Mouse (Mus musculus) common myeloid progenitor, adult 5-6 weeks (primary cell): ENCODE measurements around the gene Afmid. TPM values are rescaled to one million over a fixed set of nuclear protein-coding genes. Genes with fewer than 3 reads are reported as not detected.

Source experiments
- ATAC-seq: replicated peaks from 2 replicates; pipeline ENCODE4 v1.8.0; 2016; ENCODE audit warnings: low read depth, mild to moderate bottlenecking, moderate TSS enrichment, inconsistent platforms; ENCODE audit not compliant: poor library complexity, severe bottlenecking
- total RNA-seq: library from RNA; stranded (forward); fragments of 200-1000, 187-1606 nt; gene quantifications from 2 replicates; pipeline ENCODE4 v1.2.3, GENCODE M21; 2017

Afmid gene
- total RNA-seq, 1 experiment from 2014 or later: 0.27 TPM

DNA sequence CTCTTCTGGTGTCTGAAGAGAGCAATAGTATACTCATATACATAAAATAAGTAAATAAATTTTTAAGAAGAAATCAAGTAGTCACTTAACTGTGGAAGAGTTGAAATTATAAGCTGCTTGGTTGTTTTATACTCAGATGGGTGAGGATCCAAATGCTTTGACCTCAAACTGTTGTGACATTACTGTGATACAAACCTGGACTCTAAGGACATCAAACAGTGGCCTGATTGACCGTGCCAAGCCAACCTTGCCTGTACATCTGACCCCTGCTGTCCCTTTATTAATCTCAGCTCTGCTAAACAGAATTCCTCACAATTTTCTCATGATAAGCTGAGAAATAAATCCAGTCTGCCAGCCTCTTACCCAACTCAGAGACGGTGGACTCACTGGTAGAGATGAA lies 19.9 kb downstream of the Afmid start:
- ATAC-seq: no peak

DNA sequence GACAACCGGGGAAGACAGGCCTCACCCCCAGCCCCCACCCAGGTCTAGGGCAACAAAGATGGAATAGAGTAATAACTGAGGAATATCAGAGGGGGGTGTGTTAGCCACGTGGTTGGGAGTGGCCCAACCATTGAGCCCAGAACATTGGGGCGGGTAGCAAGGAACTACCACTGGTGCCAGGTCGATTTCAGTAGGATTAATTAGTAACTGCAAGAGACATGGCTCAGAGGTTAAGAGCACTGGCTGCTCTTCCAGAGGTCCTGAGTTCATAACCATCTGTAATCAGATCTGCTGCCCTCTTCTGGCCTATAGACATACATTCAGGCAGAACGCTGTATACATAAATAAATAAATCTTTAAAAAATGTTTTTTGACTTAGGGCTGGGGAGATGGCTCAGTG lies 20.9 kb downstream of the Afmid start:
- no peak for ATAC-seq

DNA sequence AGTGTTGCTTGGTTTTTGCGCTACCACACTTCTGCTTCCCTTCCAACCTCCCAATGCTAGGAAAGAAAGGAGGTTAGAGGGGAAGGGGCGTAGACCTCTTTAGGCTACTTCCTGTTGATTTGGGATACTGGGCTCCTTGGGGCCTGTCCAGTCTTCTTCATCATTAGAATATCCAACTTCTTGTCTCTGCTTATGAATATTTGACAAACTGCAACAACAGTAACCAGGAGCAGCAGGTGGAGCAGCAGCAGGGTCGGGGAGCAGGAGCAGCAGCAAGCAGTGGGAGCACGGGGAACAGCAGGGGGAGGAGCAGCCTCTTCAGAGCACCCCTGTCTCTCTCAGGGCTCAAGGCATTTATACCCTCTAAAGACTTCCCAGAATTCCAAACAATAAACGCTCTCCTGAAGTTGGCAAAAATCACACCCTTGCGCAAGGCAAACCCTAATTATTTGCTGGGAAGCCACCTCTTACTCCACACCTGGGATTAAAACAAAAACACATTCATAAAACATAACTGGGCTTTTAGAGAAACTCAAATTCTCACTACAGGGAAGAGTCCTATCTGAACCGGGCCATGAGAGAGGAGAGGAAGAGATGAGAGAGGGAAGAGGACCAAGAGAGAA lies 22.0 kb downstream of the Afmid start:
- ATAC-seq: no peak

DNA sequence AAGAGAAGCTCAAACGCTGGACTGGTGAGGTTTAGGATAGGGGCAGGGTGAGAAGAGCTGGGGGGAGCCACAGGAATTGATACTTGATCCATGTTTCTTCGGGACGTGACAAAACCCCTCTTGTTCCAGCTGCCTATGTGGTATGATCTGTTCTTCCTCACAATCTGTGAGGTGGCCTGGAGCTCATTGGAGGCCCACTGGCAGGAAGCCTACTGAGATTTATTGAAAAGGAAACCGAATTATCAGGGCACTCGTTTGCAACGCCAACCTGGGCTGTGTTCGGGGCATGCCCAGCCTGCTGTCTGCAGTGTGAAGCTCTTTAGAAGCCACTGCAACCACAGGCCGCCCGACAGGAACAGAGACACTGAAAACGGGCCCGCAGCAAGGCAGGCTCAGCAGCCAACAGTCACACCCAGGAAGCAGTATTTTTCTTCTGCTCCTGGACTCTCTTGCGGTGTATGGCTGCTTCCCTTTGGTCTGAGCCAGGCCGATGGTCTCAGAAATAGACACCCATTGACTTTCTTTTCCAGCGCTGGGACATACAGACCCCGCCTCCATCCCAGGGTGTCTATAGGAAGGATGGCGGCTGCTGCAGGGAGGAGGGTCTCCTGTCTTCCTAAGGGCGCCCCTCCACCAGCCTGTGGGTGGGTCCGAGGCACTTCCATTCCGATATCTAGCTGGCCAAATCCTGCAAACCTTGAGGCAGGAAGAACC lies 22.7 kb downstream of the Afmid start:
- peak; percentile 42 for ATAC-seq

DNA sequence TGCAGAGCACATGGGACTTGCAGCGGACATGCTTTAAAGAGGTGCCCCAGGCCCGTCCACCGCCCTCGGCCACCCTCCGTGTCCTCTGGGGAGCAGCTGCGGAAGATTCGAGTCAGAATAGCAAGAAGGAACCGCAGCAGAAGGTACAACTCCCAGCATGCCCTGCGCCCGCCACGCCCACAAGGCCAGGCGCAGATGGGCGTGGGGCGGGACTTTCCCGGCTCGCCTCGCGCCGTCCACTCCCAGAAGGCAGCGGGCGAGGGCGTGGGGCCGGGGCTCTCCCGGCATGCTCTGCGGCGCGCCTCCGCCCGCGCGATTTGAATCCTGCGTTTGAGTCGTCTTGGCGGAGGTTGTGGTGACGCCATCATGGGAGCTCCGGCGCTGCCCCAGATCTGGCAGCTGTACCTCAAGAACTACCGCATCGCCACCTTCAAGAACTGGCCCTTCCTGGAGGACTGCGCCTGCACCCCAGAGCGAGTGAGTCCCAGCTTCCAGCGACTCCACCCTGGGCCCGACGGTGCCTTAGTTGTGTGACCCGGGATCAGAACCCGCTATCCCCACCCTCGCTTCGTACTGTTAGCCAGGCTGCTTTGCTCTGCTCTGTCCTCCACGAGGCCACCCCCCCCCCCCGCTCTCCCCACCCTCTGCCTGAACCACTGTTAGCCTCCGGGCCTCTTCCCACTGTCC lies 23.4 kb downstream of the Afmid start, which contains the start of gene Birc5:
Gene Birc5, plus strand, starts transcription at position 267 of the 687 bp plus-strand sequence.
- peak; percentile 94 for ATAC-seq

DNA sequence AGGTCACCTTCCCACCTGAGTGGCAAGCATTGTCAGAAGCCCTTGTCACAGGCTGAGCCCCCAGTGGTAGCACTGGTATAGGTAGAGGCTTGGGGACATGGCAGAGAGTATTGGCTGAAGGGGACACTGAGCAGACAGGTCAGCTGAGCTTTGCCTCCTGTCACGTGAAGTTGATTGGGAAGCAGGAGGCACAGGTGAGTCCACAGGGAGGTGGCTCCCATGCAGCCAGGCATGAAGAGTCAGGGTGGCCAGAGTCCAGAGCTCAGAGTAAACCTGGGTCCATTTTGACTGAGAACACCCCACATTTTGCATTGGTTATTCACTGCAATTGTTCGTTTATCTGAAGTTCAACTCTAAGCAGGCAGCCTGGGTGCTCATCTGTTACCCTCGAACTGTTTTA lies 27.2 kb downstream of the Afmid start:
- ATAC-seq: no peak

DNA sequence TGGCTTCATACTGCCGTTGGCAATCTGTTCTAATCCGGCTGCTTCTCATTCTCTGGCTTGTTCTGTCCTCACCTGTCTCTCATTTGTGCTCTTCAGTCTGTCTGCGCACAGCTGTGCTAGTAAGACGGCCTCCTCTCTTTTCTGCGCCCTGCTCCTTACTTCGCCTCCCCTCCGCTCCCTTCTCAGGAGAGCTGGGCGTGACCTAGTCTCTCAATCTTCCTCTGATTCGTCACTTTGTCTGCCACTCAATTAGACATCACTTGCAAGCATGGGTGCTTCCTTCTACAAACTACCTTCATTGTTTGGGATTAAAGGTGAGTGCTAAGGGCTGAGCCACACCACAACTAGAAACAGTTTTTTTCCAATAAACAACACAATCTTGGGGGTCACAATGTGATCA lies 28.5 kb downstream of the Afmid start:
- no peak for ATAC-seq

DNA sequence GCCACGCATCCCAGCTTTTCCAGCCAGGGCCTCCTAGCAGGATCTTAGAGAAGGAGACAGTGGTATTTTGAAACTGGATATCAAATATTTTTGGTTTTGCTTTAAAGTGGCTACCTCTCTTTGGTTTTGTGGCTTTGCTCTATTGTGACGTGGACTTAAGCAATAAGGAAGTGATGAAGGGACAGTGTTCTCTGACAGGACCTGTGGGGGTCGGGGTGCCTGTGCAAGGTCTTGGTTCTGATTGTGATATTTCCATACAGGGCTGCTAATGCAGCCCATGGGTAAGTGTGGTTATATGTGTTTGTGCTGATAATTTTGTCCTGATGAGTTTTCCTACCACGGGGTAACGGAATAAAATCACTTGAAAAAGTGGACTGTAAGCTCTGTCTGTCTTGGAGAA lies 29.6 kb downstream of the Afmid start:
- ATAC-seq: no peak

DNA sequence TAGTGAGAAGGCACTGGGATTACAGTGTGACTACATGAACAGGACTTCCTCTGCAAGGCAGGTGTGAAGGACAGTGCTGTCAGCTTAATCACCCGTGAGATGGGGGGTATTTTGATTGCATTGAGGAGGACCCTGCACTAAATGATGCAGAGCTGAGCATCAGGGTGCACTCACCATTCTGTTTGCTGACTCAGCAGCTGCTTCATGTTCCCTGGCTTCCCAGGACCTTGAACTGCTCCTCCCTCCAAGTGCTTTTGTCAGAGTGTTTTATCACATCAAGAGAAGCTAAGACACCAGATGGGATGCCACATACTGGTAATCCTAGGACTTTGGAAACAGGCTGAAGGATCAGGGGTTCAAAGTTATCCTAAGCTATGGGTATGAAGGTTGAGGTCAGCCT lies 30.3 kb downstream of the Afmid start:
- no peak for ATAC-seq

DNA sequence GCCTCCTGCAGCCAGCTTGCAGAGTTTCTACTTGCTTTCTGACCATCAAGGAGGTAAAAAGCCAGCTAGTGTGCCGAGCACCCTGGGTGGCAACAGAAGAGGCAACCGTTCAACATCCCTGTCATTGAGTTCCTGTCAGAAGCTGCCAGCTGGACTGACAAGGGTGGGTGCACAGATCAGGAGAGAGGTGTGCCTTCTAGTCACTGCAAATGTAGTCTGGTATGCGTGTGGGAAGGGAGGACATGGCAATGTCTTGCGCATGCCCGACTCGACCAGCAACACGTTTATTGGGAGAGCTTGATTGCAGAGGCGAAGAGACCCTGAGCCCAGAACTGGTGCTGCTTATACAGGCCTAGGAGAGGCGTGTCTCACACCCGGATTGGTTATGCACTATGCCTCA lies 31.7 kb downstream of the Afmid start:
- no peak for ATAC-seq

DNA sequence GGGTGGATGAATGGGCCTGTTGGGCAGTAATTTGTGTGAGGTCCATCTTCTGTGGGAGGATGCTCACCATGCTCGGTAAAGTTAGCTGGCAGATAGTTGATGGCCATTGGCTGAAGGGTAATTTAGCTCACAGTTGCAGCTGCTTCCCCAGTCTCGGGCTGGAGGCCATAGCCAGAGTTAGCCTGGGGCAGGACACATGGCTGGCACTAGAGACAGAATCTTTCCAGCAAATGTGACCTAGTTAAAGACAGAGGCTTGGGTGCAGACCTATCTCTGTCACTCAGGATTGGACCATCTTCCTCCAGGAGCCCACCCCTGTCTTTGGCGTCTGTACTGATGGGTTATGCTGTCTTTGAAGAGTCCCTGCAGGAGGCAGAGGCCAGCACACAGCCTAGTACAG lies 32.7 kb downstream of the Afmid start:
- ATAC-seq: no peak

DNA sequence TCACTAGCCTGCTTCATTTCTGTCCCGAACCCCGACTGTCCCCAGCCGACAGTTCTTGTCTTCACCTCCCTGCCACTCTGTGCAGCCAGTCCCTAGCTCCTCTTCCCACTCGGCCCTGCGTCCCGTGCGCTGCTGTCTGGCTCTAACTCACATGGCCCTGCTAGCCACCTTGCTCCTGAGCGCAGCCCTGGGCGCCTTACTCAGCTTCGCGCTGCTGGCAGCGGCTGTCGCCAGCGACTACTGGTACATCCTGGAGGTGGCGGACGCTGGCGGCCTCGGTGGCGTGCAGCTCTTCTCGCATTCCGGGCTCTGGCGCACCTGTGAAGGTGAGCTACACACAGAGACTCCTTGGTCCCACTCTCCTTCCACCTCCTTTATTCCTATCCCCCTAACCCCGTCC lies 34.9 kb downstream of the Afmid start, which contains the start of gene Tmem235:
Gene Tmem235, plus strand, starts transcription at position 152 of the 400 bp plus-strand sequence.
- ATAC-seq: no peak

DNA sequence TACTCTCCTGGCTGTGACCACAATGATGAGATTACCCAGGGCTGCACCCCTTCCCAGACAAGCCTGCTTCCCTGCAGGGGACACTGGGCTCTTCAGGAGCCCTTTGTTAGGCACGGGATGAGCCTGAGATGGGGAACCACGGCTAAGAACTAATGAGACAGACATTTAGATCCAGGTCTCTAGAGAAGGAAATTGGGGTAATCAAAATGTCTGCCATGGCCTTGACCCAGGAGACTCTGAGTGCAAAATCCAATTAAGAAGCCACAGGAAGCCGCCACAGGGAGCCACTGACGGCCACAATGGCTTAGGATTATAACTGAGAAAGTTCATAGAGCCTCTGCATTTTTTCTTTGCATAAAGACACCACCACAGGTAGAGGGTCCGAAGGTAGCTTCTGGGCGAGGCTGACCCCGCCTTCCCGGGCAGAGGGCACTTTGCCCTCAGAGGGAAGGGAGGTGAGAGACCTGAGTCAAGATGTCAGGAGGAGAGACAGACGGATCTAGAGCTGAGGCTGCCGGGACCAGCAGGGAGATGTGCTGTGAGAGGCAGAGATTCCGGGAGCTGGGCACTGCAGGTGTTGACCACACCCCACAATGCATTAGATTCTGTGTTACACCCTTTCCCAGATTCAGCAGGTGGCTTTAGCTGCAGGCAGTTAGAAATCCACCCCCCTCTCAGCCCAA lies 37.6 kb downstream of the Afmid start:
- ATAC-seq: no peak

DNA sequence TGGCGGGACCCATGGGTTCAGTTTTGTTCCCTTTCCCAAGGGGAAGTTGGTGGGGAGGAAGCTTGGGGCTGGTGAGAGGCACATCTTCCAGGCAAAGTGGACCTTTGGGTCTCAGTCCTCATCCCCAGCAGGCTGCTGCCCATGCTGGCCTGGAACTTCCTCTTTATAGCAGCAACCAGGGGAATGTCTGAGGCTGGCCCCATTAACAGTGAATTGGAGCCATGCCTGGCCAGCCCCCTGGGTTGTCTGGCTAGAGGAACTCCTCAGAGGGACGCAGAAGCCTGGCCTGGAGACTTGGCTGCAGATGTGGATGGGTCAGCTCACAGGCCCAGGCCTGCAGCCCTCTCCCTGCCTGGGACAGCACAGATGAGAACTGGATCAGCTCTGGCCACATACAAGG lies 39.1 kb downstream of the Afmid start:
- ATAC-seq: peak; percentile 40

DNA sequence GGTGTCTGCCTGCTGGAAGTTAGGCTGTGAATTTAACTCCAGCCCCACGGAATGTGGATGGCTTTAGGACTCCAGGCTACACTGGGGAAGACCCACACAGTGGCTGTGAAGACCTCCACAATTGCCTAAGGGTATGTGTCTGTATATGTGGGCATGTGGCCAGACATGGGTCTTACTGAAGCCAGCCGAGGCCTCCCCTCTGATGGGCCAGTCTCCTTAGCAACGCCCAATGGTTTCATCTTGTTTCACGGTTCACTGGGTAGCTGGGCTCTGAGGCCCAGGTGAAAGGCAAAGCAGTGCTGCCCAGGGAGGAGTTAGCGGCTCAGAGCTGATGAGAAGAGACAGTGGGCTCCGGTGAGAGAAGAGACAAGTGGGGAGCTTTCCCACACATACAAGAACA lies 40.3 kb downstream of the Afmid start:
- ATAC-seq: no peak

DNA sequence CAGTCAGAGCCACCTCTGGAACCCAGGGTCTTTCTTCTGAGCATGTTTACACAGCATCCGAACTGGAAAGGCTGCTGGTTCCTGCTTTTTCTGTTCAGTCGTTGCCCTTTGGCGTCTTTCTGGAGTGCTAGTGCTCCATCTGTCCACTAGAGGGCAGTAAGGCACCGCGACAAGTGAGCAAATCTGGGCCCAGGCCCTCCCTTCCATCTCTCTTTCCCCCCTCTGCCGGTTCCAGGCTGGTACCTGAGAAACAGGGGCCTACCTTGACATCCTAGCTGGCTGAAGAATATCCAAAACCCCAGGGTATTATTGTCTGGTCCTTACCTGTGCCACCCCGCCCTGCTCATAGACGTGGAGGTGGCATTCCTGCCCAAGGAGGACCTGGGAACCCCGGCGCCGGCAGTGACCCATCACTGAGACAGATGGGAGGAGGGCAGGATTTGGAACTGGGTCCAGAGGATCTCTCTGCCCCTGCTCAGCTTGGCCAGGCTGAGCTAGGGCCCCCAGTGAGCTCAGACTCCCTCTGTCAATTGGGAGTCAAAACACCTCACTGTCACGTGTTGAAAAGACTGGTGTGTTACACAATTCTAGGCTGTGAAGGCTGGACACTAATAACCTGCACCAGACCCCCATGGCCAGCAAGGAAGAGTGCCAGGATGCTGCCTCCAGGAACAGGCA lies 45.1 kb downstream of the Afmid start:
- ATAC-seq: peak; percentile 68

DNA sequence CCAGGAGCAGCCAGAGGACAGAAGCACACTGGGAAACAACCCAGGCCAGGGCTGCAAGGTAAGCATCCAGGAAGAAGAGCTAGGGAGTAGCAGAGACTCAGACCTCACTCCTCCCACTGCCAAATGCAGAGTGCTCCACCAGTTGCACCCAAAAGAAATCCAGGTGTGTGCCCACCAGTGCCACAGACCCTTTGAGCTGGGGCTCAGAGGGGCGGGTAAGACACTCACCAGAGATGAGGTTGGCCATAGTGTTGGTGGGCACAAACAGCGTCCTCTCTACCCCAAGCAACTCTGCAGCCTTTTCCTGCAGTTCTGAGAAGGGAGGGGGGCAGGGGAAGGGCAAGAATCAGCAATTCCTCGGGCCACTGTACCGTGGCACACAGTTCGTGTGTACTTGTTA lies 45.7 kb downstream of the Afmid start:
- ATAC-seq: no peak

DNA sequence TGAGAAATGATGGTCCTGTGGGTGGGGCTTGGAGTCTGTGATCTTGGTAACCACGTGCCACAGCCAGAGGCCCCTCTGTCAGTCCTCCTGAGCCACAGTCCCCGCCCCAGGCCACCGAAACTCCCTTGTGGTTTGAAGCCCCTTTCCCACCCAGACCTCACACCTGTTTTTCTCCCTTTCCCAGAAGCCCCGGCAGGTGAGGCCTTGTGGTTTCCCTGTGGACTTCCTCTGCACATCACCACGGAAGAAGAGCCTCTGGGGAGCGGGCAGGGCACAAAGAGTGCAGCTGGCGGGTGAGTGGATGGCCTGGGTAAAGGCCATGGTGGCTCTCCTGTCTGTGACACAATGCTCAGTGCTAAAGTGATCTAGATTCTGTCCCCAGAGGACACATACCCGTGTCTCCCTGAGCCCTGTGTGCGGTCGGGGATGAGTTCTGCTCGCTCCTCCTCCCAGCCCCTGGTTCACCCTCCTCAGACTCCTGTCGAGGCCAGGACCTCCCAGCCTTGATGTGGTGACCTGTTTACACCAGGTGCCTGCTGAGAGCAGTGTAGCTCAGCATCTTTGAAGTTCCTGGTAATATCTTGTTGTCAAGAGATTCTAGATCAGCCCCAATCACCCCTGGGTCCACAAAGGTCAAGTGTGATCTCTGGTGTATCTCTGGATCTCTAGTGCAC lies 46.3 kb downstream of the Afmid start:
- ATAC-seq: no peak

DNA sequence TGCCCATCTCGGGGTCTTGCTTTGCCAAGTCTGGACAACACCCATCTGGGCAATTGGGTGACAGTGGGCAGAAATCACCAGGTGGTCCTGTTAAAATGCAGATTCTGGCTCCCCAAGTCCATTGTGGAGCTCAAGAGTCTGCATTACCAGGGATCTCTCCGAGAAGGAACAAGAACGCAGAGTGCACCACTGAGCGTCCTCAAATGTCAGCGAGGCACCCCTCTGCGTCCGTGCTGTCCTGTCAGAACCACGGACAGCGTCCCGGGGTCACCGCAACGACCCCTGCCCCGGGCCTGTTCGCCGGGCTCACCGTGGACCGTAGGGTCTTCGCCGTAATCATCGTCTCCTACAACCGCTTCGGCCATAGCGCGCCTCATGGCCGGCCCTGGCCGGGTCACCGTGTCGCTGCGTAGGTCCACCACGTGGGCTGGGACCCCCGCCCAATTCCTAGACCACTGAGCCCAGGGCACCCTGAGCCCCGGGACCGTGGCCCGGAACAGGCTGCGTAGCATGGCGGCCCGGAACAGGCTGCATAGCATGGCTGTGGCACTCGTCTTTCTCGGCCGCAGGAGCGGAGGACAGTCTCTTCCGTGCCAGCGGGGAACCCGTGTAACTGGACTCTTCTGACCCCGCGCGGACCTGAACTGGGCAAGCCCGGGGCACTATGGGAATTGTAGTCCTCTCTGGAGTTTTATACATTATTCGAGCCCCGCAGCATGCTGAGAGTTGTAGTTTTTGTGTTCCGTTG lies 47.3 kb downstream of the Afmid start, which contains the start of gene Tha1:
Gene Tha1, minus strand, starts transcription at position 621 of the 748 bp plus-strand sequence.
- ATAC-seq: peak; percentile 62
